Mouse (Mus musculus) hindbrain, embryonic 14.5 days (tissue): ENCODE measurements around the gene Tmem14a. TPM values are rescaled to one million over a fixed set of nuclear protein-coding genes. Genes with fewer than 3 reads are reported as not detected.
"Not testable (repeated sequence)": the region's sequence is repeated elsewhere in the genome, so short reads cannot be mapped to it uniquely, and the experiment has no call there.

ENCODE experiments used
- ATAC-seq: fragments of 200-750 bp; cut with Nextera tagmentation; 2 replicates; pipeline ENCODE4 v1.8.0; 2017; ENCODE audit warnings: moderate number of reproducible peaks, mild to moderate bottlenecking, moderate TSS enrichment, moderate library complexity; ENCODE audit not compliant: low FRiP score
- DNase-seq: peaks from one replicate; pipeline ENCODE4 v3.0.0-alpha.2; 2015; ENCODE audit warnings: low spot score
- H3K27ac ChIP-seq: fragments of 300-500 bp; sonication (generic); 2 replicates; pipeline ENCODE4 v1.5.1; 2014; ENCODE audit warnings: mild to moderate bottlenecking, moderate library complexity
- H3K27me3 ChIP-seq: fragments of 300-500 bp; sonication (generic); 2 replicates; pipeline ENCODE4 v1.6.1; 2014; ENCODE audit warnings: mild to moderate bottlenecking, low read length, mixed read lengths; ENCODE audit not compliant: control insufficient read depth, insufficient read depth
- H3K36me3 ChIP-seq: fragments of 300-500 bp; sonication (generic); replicated peaks from 2 replicates; pipeline ENCODE4 v1.6.1; 2014; ENCODE audit not compliant: control insufficient read depth, insufficient read depth
- H3K4me1 ChIP-seq: fragments of 300-500 bp; sonication (generic); replicated peaks from 2 replicates; pipeline ENCODE4 v1.6.1; 2014; ENCODE audit warnings: antibody characterized with exemption, low read length, mixed read lengths; ENCODE audit not compliant: control insufficient read depth, insufficient read depth
- H3K4me2 ChIP-seq: fragments of 300-500 bp; sonication (generic); replicated peaks from 2 replicates; pipeline ENCODE4 v1.6.1; 2014; ENCODE audit warnings: mild to moderate bottlenecking, moderate library complexity
- H3K4me3 ChIP-seq: fragments of 300-500 bp; sonication (generic); replicated peaks from 2 replicates; pipeline ENCODE4 v1.5.1; 2014; ENCODE audit warnings: mild to moderate bottlenecking, low read length
- H3K9ac ChIP-seq: fragments of 300-500 bp; sonication (generic); 2 replicates; pipeline ENCODE4 v1.6.1; 2014
- H3K9me3 ChIP-seq: fragments of 300-500 bp; sonication (generic); 2 replicates; pipeline ENCODE4 v1.6.1; 2016; ENCODE audit warnings: low read length; ENCODE audit not compliant: control insufficient read depth
- WGBS: fragments of 180-500 bp; shearing (Covaris S2); extraction: QIAGEN DNeasy Blood & Tissue Kit; methylation state at CpG from one replicate; pipeline ENCODE4 v1.1.7; 2014; 5-methylcytosine and 5-hydroxymethylcytosine counted together
- polyA plus RNA-seq: library from polyadenylated mRNA; unstranded; fragments of >200 nt; fragmentation: Nextera tagmentation; extraction: Ambion mirVana; gene quantifications from 2 replicates; pipeline ENCODE4 v1.2.1, GENCODE M21; 2014

The Tmem14a gene
- polyA plus RNA-seq, 1 experiment from 2014 or later = 19.5 TPM

DNA sequence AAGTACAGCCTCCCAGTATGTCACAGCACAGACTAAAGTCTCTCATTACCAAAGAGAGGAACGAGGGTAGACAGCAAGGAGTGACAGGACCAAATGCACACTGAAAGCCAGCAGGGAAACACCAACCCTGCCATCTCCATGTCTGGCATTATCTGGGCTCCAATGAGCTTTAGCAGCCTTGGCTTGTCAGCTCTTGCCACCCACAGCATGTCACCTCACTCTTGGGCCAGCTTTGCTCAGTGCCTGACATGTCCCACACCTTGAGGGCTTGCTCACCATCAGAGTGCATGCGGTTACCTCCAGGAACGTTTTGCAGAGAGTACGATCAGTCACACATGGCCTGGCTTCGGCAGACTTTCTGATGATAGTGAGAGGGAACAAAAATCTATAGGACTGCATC, 57.0 kb downstream of the Tmem14a start:
- not testable (repeated sequence) for H3K4me3 ChIP-seq, H3K4me1 ChIP-seq, DNase-seq, H3K9me3 ChIP-seq, H3K27ac ChIP-seq, H3K4me2 ChIP-seq, ATAC-seq, H3K9ac ChIP-seq, H3K27me3 ChIP-seq, H3K36me3 ChIP-seq
- WGBS = 82% methylated on average over 5 of the region's 5 CpGs

DNA sequence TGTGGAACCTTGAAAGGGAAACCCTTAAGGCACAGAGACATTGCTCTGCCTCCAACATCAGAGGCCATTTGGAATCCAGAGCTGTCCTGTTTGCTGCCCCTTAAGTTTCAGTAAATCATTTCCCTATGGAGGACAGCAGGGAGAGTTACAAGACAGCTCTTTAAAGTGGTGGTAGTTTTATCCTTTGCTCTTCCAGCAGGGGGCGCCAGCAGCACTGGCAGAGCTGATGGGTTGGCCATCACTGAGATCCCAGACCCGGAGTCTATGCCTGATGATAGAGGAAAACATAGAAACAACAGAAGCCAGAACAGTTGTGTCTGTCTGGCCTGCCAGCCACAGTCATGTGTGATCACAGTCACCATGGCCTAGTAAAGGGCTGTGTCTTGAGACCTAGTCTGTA, 57.8 kb downstream of the Tmem14a start:
- 70% methylated on average over 1 of the region's 2 CpGs for WGBS
- not testable (repeated sequence) for ATAC-seq, DNase-seq

More for the DNA sequence above, 57.8 kb downstream of the Tmem14a start:
- not testable (repeated sequence) for H3K27me3 ChIP-seq, H3K36me3 ChIP-seq, H3K4me2 ChIP-seq, H3K9ac ChIP-seq, H3K4me3 ChIP-seq, H3K9me3 ChIP-seq, H3K4me1 ChIP-seq, H3K27ac ChIP-seq

Other genes starting within 250 kb of the Tmem14a start
- 2.6 and 2.8 TPM in 2 replicates for gene Tram2, start 139.3 kb upstream of the Tmem14a start, polyA plus RNA-seq
- 0.51 and 0.61 TPM in 2 replicates for gene Gsta3, start 22.0 kb downstream of the Tmem14a start, polyA plus RNA-seq
- gene Khdc1a, start 131.1 kb downstream of the Tmem14a start, polyA plus RNA-seq = not detected in 2 replicates
- gene Khdc1c, start 149.8 kb downstream of the Tmem14a start, polyA plus RNA-seq = not detected in 2 replicates
- 0.16 TPM in 1 of 2 replicates, not detected in the other for gene Khdc1b, start 165.0 kb downstream of the Tmem14a start, polyA plus RNA-seq